Mouse (Mus musculus): ENCODE measurements around the gene Ybx1.
"Not testable (repeated sequence)": the region's sequence is repeated elsewhere in the genome, so short reads cannot be mapped to it uniquely, and the experiment has no call there.

Ybx1 gene

GRCm38 (mm10) chr4:119294415-119295133, at the start of gene Ybx1:
Ybx1 (minus strand) TSS chr4:119294604.
- DNase-seq, result peak; percentile 99

GRCm38 (mm10) chr4:119338861-119339361, 44.5 kb upstream of the Ybx1 start:
- DNase-seq, result peak; percentile 42

- DNase-seq, result no peak
Measured at GRCm38 (mm10) chr4:119338422-119338821, 44.0 kb upstream of the Ybx1 start.

GRCm38 (mm10) chr4:119333487-119333886, 39.1 kb upstream of the Ybx1 start:
- DNase-seq, result no peak

- peak; percentile 3 for DNase-seq
Measured at GRCm38 (mm10) chr4:119320896-119321550, 26.6 kb upstream of the Ybx1 start.

GRCm38 (mm10) chr4:119320131-119320830, 25.9 kb upstream of the Ybx1 start, which contains the start of gene Ppih:
Ppih (minus strand) TSS chr4:119320546.
- peak; percentile 96 for DNase-seq

GRCm38 (mm10) chr4:119313756-119314155, 19.4 kb upstream of the Ybx1 start:
- no peak for DNase-seq

GRCm38 (mm10) chr4:119305418-119305817, 11.0 kb upstream of the Ybx1 start:
- DNase-seq, result no peak

- no peak for DNase-seq
Measured at GRCm38 (mm10) chr4:119303291-119303690, 8.9 kb upstream of the Ybx1 start.

GRCm38 (mm10) chr4:119301777-119302176, 7.4 kb upstream of the Ybx1 start:
- no peak for DNase-seq

GRCm38 (mm10) chr4:119300761-119301160, 6.4 kb upstream of the Ybx1 start:
- DNase-seq, result no peak

GRCm38 (mm10) chr4:119297361-119297760, 3.0 kb upstream of the Ybx1 start:
- DNase-seq, result no peak

- DNase-seq, result no peak
Measured at GRCm38 (mm10) chr4:119295134-119295453, 690 bp upstream of the Ybx1 start.

- DNase-seq, result peak; percentile 35
Measured at GRCm38 (mm10) chr4:119293574-119294258, 688 bp downstream of the Ybx1 start.

- peak; percentile 45 for DNase-seq
Measured at GRCm38 (mm10) chr4:119292771-119293573, 1.4 kb downstream of the Ybx1 start.

GRCm38 (mm10) chr4:119291921-119292320, 2.5 kb downstream of the Ybx1 start:
- DNase-seq, result no peak

GRCm38 (mm10) chr4:119285336-119285735, 9.1 kb downstream of the Ybx1 start:
- no peak for DNase-seq

GRCm38 (mm10) chr4:119284861-119285260, 9.5 kb downstream of the Ybx1 start:
- no peak for DNase-seq

- not testable (repeated sequence) for DNase-seq
Measured at GRCm38 (mm10) chr4:119278784-119279183, 15.6 kb downstream of the Ybx1 start.

- DNase-seq, result no peak
Measured at GRCm38 (mm10) chr4:119275726-119276125, 18.7 kb downstream of the Ybx1 start.

GRCm38 (mm10) chr4:119275226-119275625, 19.2 kb downstream of the Ybx1 start:
- no peak for DNase-seq

GRCm38 (mm10) chr4:119274627-119275026, 19.8 kb downstream of the Ybx1 start:
- DNase-seq, result no peak

Data from thymus, postnatal 25 days (tissue).